Mouse (Mus musculus): ENCODE results near the gene Ccdc88a. TPM values are rescaled to one million over a fixed set of nuclear protein-coding genes. Genes with fewer than 3 reads are reported as not detected.

The Ccdc88a gene
- polyA plus RNA-seq, 1 experiment from 2014 or later = 26.9 TPM

GRCm38 (mm10) chr11:29496962-29497361 is 123.5 kb downstream of the Ccdc88a start:
- Histone ChIP-seq H3K9ac (no peak overlapping the region), H3K4me1 (no peaks in the 10 kb centered on the region), H3K27ac (no peak overlapping the region), H3K4me2 (no peak overlapping the region), H3K36me3 (0 out of 2 replicates have a peak, but pooled peaks cover 3% of the 10 kb centered on the region), H3K27me3 (replicated peaks) (no peaks in the 10 kb centered on the region), H3K4me3 (replicated peaks) (no peak overlapping the region), H3K9me3 (no peaks in the 10 kb centered on the region)
- no peak for ATAC-seq (ENCODE audit: insufficient read depth, low FRiP score, low read depth)
- WGBS = 59% methylated on average over 3 of the region's 3 CpGs

DNA sequence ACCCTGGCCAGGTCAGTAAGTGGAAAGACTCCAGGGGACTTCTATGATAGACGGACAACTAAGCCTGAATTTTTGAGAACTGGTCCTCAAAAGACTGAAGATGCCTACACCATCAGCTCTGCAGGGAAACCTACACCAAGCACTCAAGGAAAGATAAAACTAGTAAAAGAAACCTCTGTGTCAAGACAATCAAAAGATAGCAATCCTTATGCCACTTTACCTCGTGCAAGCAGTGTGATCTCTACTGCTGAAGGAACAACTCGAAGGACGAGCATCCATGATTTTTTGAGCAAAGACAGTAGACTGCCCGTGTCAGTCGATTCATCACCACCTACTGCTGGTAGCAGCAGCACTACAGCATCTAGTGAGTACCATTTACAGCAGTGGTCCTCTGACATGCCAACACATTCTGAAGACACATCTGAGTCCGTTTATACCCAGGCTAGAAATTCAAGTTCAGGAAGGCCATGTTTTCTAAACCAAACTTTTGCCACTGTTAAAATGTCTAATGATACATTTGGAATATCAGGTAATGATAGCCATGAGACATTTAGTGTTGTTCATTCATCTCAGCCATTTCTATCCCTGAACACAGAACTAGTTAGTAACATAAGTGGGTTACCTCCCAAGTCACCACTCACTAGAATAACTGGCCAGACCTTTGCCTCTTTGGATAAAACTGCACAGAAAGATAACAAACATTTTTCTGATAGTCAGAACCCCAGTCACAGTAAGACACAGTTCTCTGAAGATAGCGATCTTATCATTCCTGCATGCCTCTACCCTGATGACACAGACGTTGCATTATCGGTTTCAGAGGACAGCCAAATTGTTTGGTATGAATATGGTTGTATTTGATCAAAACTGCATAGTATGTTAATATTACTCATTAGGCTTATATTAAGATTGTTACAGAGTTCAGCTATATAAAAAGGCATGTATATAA is 130.8 kb downstream of the Ccdc88a start:
- peak; percentile 22; the same call in 1 of the 2 replicates for ATAC-seq (ENCODE audit: insufficient read depth, low FRiP score, low read depth)
- Histone ChIP-seq H3K4me2 (no peak overlapping the region), H3K4me1 (no peaks in the 10 kb centered on the region), H3K36me3 (0 out of 2 replicates have a peak, but pooled peaks cover 3% of the 10 kb centered on the region), H3K4me3 (replicated peaks) (no peak overlapping the region), H3K9ac (no peak overlapping the region), H3K9me3 (no peaks in the 10 kb centered on the region), H3K27ac (no peak overlapping the region), H3K27me3 (replicated peaks) (no peaks in the 10 kb centered on the region)
- 88% methylated on average over 10 of the region's 10 CpGs for WGBS

DNA sequence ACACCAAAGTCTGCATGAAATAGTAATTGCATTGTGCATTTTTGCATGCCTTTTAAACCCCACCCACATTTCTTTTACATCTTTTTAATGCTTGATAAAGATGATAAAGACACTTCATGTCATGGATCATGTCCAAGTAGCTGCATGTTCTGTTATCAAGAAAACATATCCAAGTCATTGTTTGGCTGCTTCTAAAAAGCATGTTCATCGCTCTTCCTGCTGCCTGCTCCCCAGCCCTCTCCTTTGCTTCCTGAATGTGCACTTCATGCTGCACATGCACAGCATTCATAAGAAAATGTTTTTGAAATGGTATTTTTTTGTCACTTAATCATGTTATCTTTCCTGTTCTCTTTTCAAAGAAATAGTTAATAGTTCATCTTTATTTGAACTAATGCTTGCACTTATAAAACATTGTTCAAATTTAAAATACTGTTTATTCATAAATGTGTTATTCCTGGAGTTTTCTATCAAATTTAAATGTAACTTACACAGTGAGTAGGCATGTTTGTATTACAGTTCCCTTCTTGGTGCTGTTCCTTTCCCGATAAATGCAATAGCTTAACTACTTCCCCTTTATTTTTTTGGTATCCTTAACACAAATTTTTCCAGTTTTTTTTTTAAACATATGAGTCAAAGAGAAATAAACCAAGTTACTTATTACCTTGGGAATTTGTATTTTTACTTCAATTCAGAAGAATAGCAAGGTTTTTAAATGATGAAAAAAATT is 131.6 kb downstream of the Ccdc88a start:
- WGBS = 88% methylated on average over 2 of the region's 2 CpGs
- Histone ChIP-seq H3K36me3 (0 out of 2 replicates have a peak, but pooled peaks cover 3% of the 10 kb centered on the region), H3K9ac (no peak overlapping the region), H3K4me1 (no peaks in the 10 kb centered on the region), H3K4me3 (replicated peaks) (no peak overlapping the region), H3K9me3 (no peaks in the 10 kb centered on the region), H3K27ac (no peak overlapping the region), H3K27me3 (replicated peaks) (no peaks in the 10 kb centered on the region), H3K4me2 (no peak overlapping the region)
- ATAC-seq (ENCODE audit: insufficient read depth, low FRiP score, low read depth) = no peak

DNA sequence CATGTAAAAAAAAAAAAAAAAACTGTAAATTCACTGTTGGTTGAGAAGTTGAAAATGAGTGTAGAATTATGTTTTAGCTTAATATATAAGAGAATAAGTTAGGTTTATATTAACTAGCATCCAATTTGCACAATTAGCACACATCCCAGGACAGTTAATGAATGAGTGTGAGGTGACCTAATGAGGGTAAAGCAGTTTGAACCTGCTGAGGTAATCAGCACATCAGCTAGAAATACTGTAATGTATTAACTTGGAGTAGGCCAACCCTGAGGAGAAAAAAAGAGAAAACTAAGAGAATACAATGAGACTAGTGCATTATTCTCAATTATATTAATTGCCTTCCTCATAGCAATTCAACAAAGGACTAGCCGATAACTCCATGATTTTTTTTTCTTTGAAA is 136.0 kb downstream of the Ccdc88a start:
- no peak for ATAC-seq (ENCODE audit: insufficient read depth, low FRiP score, low read depth)
- Histone ChIP-seq H3K4me2 (no peak overlapping the region), H3K36me3 (no peaks in the 10 kb centered on the region), H3K27me3 (replicated peaks) (no peaks in the 10 kb centered on the region), H3K27ac (no peak overlapping the region), H3K4me1 (0 out of 2 replicates have a peak, but pooled peaks cover 4% of the 10 kb centered on the region), H3K9ac (no peak overlapping the region), H3K9me3 (no peaks in the 10 kb centered on the region), H3K4me3 (replicated peaks) (no peak overlapping the region)
- WGBS = 90% methylated on average over 1 of the region's 1 CpGs

DNA sequence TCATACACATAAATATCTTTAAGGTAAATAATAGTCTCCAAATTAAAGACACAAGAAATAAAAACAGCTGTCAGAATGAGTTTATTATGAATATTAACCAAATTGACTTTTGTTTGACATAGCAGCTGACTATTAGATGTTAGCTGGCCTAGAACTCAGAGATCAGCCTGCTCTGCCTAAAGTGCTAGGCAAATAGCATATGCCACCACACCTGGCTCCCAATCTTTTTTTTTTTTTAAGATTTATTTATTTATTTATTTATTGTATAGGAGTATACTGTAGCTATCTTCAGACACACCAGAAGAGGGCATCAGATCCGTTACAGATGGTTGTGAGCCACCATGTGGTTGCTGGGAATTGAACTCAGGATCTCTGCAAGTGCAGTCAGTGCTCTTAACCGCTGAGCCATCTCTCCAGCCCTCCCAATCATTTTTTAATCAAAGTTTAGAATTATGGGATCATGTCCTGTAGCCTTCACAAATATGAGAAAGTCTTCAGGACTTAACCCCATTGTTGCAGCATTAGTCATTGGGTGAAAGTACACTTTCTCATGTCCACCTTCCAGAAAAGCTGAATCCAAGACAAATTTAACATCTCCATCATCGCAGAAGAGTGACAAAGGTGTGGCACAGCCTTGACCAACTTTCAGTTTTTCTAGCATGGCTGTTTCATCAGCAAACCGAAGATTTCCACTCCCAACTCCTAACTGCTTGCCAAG is 139.5 kb downstream of the Ccdc88a start:
- 88% methylated on average over 4 of the region's 4 CpGs for WGBS
- no peaks in the 10 kb centered on the region for H3K36me3 ChIP-seq
- no peaks in the 10 kb centered on the region for H3K9me3 ChIP-seq
- H3K27ac ChIP-seq = no peak overlapping the region
- H3K4me1 ChIP-seq = 0 out of 2 replicates have a peak, but pooled peaks cover 4% of the 10 kb centered on the region
- H3K9ac ChIP-seq = no peak overlapping the region
- H3K4me2 ChIP-seq = no peak overlapping the region
- no peaks in the 10 kb centered on the region for H3K27me3 ChIP-seq (replicated peaks)
- no peak for ATAC-seq (ENCODE audit: insufficient read depth, low FRiP score, low read depth)
- no peak overlapping the region for H3K4me3 ChIP-seq (replicated peaks)

- H3K9me3 ChIP-seq = no peaks in the 10 kb centered on the region
- H3K4me1 ChIP-seq = 0 out of 2 replicates have a peak, but pooled peaks cover 4% of the 10 kb centered on the region
- H3K4me2 ChIP-seq = peak overlapping the region; percentile 68
- no peaks in the 10 kb centered on the region for H3K27me3 ChIP-seq (replicated peaks)
- H3K9ac ChIP-seq = peak overlapping the region; percentile 56; the same call in 1 of the 2 replicates
- no peaks in the 10 kb centered on the region for H3K36me3 ChIP-seq
- H3K4me3 ChIP-seq (replicated peaks) = peak overlapping the region; percentile 71
- ATAC-seq (ENCODE audit: insufficient read depth, low FRiP score, low read depth) = no peak
- peak overlapping the region; percentile 85 for H3K27ac ChIP-seq
- 17% methylated on average over 10 of the region's 10 CpGs for WGBS
These were observed 140.8 kb downstream of the Ccdc88a start for GRCm38 (mm10) chr11:29514325-29514681.

- Histone ChIP-seq H3K4me3 (replicated peaks) (peak within 1 kb of the TSS; percentile 71), H3K27ac (peak within 1 kb of the TSS; percentile 85), H3K36me3 (no peaks in the 10 kb centered on the region), H3K9me3 (no peaks in the 10 kb centered on the region), H3K9ac (peak within 1 kb of the TSS; percentile 56; the same call in 1 of the 2 replicates), H3K4me1 (0 out of 2 replicates have a peak, but pooled peaks cover 4% of the 10 kb centered on the region), H3K27me3 (replicated peaks) (no peaks in the 10 kb centered on the region), H3K4me2 (peak within 1 kb of the TSS; percentile 68)
- WGBS = 2% methylated on average over 40 of the region's 40 CpGs
- peak; percentile 99 for ATAC-seq (ENCODE audit: insufficient read depth, low FRiP score, low read depth)
These were observed 141.4 kb downstream of the Ccdc88a start, which contains the start of gene Prorsd1 for GRCm38 (mm10) chr11:29514682-29515412. Prorsd1 (minus strand) TSS chr11:29515033.

DNA sequence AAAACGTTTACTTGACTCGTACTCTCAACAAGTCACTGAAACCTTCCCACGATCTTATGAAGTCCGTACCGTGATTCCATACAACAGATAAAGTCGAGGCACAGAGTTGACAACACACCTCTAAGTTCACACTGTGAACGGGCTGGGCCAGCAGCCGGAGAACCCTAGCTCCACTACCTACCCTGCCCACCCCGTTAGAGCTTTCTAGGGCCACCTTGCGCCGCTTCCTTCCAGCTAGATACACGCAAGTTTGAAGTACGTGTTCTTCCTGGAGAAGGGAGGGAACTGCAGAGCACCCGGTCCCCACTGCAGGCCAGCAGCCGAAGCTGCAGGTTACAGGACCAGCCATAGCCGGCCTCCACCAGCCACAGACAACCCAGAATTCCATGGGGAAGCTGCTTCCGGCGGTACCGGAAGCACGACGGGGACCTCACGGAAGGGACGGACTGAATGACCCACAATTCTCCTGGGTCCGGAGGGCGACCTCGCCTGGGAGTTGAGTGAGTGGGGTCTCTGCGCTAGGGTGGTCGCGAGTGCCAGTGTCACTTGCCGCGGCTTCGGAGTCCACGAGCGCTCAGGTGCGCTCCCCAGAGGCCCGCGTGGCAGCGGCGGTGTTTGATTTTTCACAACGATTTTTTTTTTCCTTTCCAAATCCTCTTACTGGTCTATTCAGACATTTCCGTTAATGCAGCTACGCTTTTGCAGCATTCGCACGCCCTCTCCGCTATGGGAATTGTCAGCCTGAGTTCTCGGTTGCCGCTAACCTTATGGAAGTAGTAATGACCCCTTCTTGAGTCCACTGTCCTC is 152.7 kb downstream of the Ccdc88a start, which contains the start of gene Mtif2:
Gene Mtif2, plus strand, starts transcription at position 421 of the 807 bp plus-strand sequence.
- WGBS = 2% methylated on average over 47 of the region's 47 CpGs
- Histone ChIP-seq H3K27ac (peak within 1 kb of the TSS; percentile 74), H3K9ac (peak within 1 kb of the TSS; percentile 73), H3K4me3 (replicated peaks) (peak within 1 kb of the TSS; percentile 64), H3K4me2 (peak within 1 kb of the TSS; percentile 67), H3K9me3 (no peaks in the 10 kb centered on the region), H3K27me3 (replicated peaks) (no peaks in the 10 kb centered on the region), H3K36me3 (peaks cover 6% of the 10 kb centered on the region; the same call in 1 of the 2 replicates), H3K4me1 (peaks cover 3% of the 10 kb centered on the region; the same call in 1 of the 2 replicates)
- ATAC-seq (ENCODE audit: insufficient read depth, low FRiP score, low read depth) = peak; percentile 96

- H3K4me2 ChIP-seq = no peak overlapping the region
- H3K27me3 ChIP-seq (replicated peaks) = no peaks in the 10 kb centered on the region
- no peak overlapping the region for H3K27ac ChIP-seq
- peaks cover 19% of the 10 kb centered on the region for H3K36me3 ChIP-seq
- no peak overlapping the region for H3K9ac ChIP-seq
- no peak overlapping the region for H3K4me3 ChIP-seq (replicated peaks)
- 97% methylated on average over 1 of the region's 1 CpGs for WGBS
- no peaks in the 10 kb centered on the region for H3K4me1 ChIP-seq
- no peak for ATAC-seq (ENCODE audit: insufficient read depth, low FRiP score, low read depth)
- no peaks in the 10 kb centered on the region for H3K9me3 ChIP-seq
These were observed 164.7 kb downstream of the Ccdc88a start for GRCm38 (mm10) chr11:29538201-29538600.

GRCm38 (mm10) chr11:29544225-29544945 is 170.9 kb downstream of the Ccdc88a start:
- no peak for ATAC-seq (ENCODE audit: insufficient read depth, low FRiP score, low read depth)
- Histone ChIP-seq H3K27me3 (replicated peaks) (no peaks in the 10 kb centered on the region), H3K36me3 (peaks cover 21% of the 10 kb centered on the region), H3K27ac (no peak overlapping the region), H3K4me2 (no peak overlapping the region), H3K4me1 (peaks cover 5% of the 10 kb centered on the region; the same call in 1 of the 2 replicates), H3K9ac (no peak overlapping the region), H3K9me3 (no peaks in the 10 kb centered on the region), H3K4me3 (replicated peaks) (no peak overlapping the region)
- 85% methylated on average over 3 of the region's 3 CpGs for WGBS
